Mouse (Mus musculus): ENCODE results near the gene Cmss1.

Gene Cmss1

GRCm38 (mm10) chr16:57469869-57470268, 136.8 kb downstream of the Cmss1 start:
- DNase-seq: peak; percentile 21

- DNase-seq: no peak
Measured at GRCm38 (mm10) chr16:57469301-57469700, 137.4 kb downstream of the Cmss1 start.

- no peak for DNase-seq
Measured at GRCm38 (mm10) chr16:57465386-57465913, 141.2 kb downstream of the Cmss1 start.

GRCm38 (mm10) chr16:57456003-57456402, 150.7 kb downstream of the Cmss1 start:
- no peak for DNase-seq

GRCm38 (mm10) chr16:57455573-57455972, 151.1 kb downstream of the Cmss1 start:
- DNase-seq: no peak

- DNase-seq: no peak
Measured at GRCm38 (mm10) chr16:57454106-57454763, 152.4 kb downstream of the Cmss1 start.

GRCm38 (mm10) chr16:57453009-57453408, 153.7 kb downstream of the Cmss1 start:
- DNase-seq: no peak

GRCm38 (mm10) chr16:57445096-57446094, 161.3 kb downstream of the Cmss1 start:
- peak; percentile 31 for DNase-seq

- DNase-seq: no peak
Measured at GRCm38 (mm10) chr16:57440706-57441437, 165.8 kb downstream of the Cmss1 start.

- peak; percentile 30 for DNase-seq
Measured at GRCm38 (mm10) chr16:57439206-57439605, 167.5 kb downstream of the Cmss1 start.

- DNase-seq: no peak
Measured at GRCm38 (mm10) chr16:57438288-57438685, 168.4 kb downstream of the Cmss1 start.

- DNase-seq: no peak
Measured at GRCm38 (mm10) chr16:57437523-57438287, 169.0 kb downstream of the Cmss1 start.

- DNase-seq: no peak
Measured at GRCm38 (mm10) chr16:57434640-57435039, 172.0 kb downstream of the Cmss1 start.

- DNase-seq: no peak
Measured at GRCm38 (mm10) chr16:57433671-57434070, 173.0 kb downstream of the Cmss1 start.

- no peak for DNase-seq
Measured at GRCm38 (mm10) chr16:57433173-57433572, 173.5 kb downstream of the Cmss1 start.

- DNase-seq: no peak
Measured at GRCm38 (mm10) chr16:57431294-57431693, 175.4 kb downstream of the Cmss1 start.

- no peak for DNase-seq
Measured at GRCm38 (mm10) chr16:57428977-57429376, 177.7 kb downstream of the Cmss1 start.

- peak; percentile 40 for DNase-seq
Measured at GRCm38 (mm10) chr16:57427516-57428285, 179.0 kb downstream of the Cmss1 start.

GRCm38 (mm10) chr16:57426680-57427079, 180.0 kb downstream of the Cmss1 start:
- no peak for DNase-seq

GRCm38 (mm10) chr16:57423001-57423800, 183.5 kb downstream of the Cmss1 start:
- DNase-seq: peak; percentile 43

Data from kidney, postnatal 14 days (tissue).